ENCODE assay signal across 18 mouse cellular contexts in the genomic region with DNA sequence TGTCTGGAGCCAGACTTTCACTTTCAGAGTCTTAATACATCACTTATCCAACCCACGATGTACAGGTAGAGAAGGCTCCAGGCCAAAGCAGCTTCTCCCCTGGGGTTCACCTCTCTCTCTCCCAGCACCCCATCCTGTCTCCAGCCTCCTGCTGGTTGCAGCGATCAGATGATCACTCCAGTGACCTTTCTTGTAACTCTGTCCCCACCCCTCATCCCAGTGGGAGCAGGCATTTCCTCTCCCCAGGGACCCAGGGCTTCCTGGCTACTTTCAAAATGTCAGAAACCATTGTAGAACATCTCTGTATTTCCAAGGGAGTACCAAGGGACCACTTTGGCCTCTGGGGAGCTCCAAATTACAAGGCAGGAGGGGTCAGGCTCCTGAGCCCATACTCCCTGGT.
"Had no signal": no experiment of that assay in that cellular context is flagged by ENCODE, and none has a peak within 500 bp of the region (broad histone marks: within the 10 kb centered on the region; RNA-seq: fewer than 3 reads in every experiment).

No protein-coding gene starts in this region.

- H3K4me1 ChIP-seq: limb, embryonic 12.5 days; midbrain, embryonic 12.5 days; midbrain, embryonic 15.5 days; neural tube, embryonic 13.5 days; stomach, embryonic 15.5 days had no signal

- H3K4me2 ChIP-seq: limb, embryonic 12.5 days; limb, embryonic 15.5 days; liver, embryonic 11.5 days; lung, embryonic 14.5 days; midbrain, embryonic 12.5 days; midbrain, embryonic 15.5 days; neural tube, embryonic 13.5 days; stomach, embryonic 15.5 days had no signal

- H3K27me3 ChIP-seq: limb, embryonic 12.5 days; limb, embryonic 15.5 days; midbrain, embryonic 15.5 days; neural tube, embryonic 13.5 days; stomach, embryonic 15.5 days had no signal

- ATAC-seq: liver, postnatal 0 days; lung, postnatal 0 days; midbrain, embryonic 15.5 days had no signal

- DNase-seq: kidney, postnatal 14 days; left cerebral cortex, postnatal 4 days; liver, postnatal 0 days; lung, embryonic 14.5 days; retina, postnatal 1 day; right cerebral cortex, postnatal 25 days; spleen, adult 18-20 months; thymus, postnatal 25 days had no signal

- H3K36me3 ChIP-seq: limb, embryonic 12.5 days; limb, embryonic 15.5 days; midbrain, embryonic 12.5 days; midbrain, embryonic 15.5 days; neural tube, embryonic 13.5 days; stomach, embryonic 15.5 days had no signal

- H3K9ac ChIP-seq: limb, embryonic 12.5 days; limb, embryonic 15.5 days; liver, embryonic 14.5 days; liver, postnatal 0 days; lung, embryonic 14.5 days; midbrain, embryonic 12.5 days; midbrain, embryonic 15.5 days; neural tube, embryonic 13.5 days; stomach, embryonic 15.5 days had no signal

- H3K27ac ChIP-seq: limb, embryonic 12.5 days; limb, embryonic 15.5 days; liver, embryonic 14.5 days; macrophage; midbrain, embryonic 12.5 days; midbrain, embryonic 15.5 days; neural tube, embryonic 13.5 days; stomach, embryonic 15.5 days had no signal

- H3K4me3 ChIP-seq: limb, embryonic 12.5 days; limb, embryonic 15.5 days; midbrain, embryonic 12.5 days; midbrain, embryonic 15.5 days; neural tube, embryonic 13.5 days; stomach, embryonic 15.5 days had no signal

- H3K9me3 ChIP-seq: limb, embryonic 15.5 days; midbrain, embryonic 12.5 days; midbrain, embryonic 15.5 days; neural tube, embryonic 13.5 days; stomach, embryonic 15.5 days had no signal
